Mouse (Mus musculus) forebrain, embryonic 12.5 days (tissue): ENCODE measurements around the gene Usp19. TPM values are rescaled to one million over a fixed set of nuclear protein-coding genes. Genes with fewer than 3 reads are reported as not detected.

ENCODE experiments used
- ATAC-seq: fragments of 200-750 bp; cut with Nextera tagmentation; 2 replicates; pipeline ENCODE4 v1.8.0; 2017; ENCODE audit warnings: moderate TSS enrichment; ENCODE audit not compliant: low FRiP score
- H3K27ac ChIP-seq: fragments of 300-500 bp; sonication (generic); 2 replicates; pipeline ENCODE4 v1.5.1; 2016; ENCODE audit warnings: mild to moderate bottlenecking
- H3K27me3 ChIP-seq: fragments of 300-500 bp; sonication (generic); 2 replicates; pipeline ENCODE4 v1.6.1; 2016; ENCODE audit warnings: mild to moderate bottlenecking
- H3K36me3 ChIP-seq: fragments of 300-500 bp; sonication (generic); replicated peaks from 2 replicates; pipeline ENCODE4 v1.6.1; 2016; ENCODE audit warnings: mild to moderate bottlenecking
- H3K4me1 ChIP-seq: fragments of 300-500 bp; sonication (generic); 2 replicates; pipeline ENCODE4 v1.6.1; 2016
- H3K4me2 ChIP-seq: fragments of 300-500 bp; sonication (generic); 2 replicates; pipeline ENCODE4 v1.6.1; 2016; ENCODE audit warnings: mild to moderate bottlenecking, moderate library complexity
- H3K4me3 ChIP-seq: fragments of 300-500 bp; sonication (generic); replicated peaks from 2 replicates; pipeline ENCODE4 v1.5.1; 2016; ENCODE audit warnings: mild to moderate bottlenecking
- H3K9ac ChIP-seq: fragments of 300-500 bp; sonication (generic); 2 replicates; pipeline ENCODE4 v1.6.1; 2016; ENCODE audit warnings: mild to moderate bottlenecking
- H3K9me3 ChIP-seq: fragments of 300-500 bp; sonication (generic); 2 replicates; pipeline ENCODE4 v1.6.1; 2016
- WGBS: fragments of 180-500 bp; shearing (Covaris S2); methylation state at CpG from one replicate; pipeline ENCODE4 v1.1.7; 2016; 5-methylcytosine and 5-hydroxymethylcytosine counted together
- polyA plus RNA-seq: library from polyadenylated mRNA; unstranded; fragments of >200 nt; fragmentation: Nextera tagmentation; extraction: Ambion mirVana; gene quantifications from 2 replicates; pipeline ENCODE4 v1.2.1, GENCODE M21; 2016

The Usp19 gene
- polyA plus RNA-seq, 1 experiment from 2014 or later, result 103 TPM

DNA sequence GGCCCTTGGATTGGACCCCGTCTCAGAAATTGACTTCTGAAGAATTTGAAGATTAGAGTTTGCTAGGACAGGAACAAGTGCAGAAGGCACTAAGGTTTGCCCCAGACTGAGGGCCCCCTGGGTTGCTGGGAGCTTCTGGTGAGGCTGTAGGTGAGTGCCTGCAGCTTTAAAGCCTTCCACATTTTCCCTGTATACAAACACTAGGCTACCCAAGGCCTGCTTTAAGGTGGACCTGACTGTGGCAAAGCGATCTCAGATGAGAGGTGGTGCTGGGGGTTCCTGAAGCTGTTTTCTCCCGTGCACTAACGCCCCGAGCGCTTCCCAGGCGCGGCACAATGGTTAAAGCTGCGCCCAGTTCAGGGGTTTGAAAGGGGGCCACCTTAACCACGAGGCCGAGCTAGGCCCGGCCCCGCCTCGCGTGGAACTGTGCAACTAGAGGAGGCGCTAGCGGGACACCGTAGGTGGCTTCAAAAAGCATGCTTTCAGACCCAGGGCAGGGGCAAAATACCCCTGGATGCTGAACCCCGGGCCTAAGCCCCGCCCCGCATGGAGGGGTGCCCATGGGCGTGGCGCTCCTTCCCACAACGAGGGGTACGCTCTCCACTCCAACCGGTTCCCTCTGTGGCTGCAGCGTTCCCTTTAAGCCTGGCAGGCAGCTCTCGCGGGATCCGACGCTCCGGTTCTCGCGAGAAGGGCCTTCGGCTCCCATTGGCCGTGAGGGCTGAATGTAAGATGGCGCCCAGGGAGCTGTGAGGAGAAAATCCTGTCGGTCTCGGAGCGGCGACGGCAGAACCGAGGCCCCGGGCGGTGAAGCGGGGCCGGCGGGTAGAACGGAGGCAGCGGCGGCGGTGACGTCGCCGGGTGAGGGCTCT lies 26.2 kb downstream of the Usp19 start, which contains the start of gene Qrich1:
Gene Qrich1 (plus strand): TSS at position 427 of the 872 bp plus-strand sequence.
- WGBS, result under 1% methylated on average over 55 of the region's 55 CpGs

DNA sequence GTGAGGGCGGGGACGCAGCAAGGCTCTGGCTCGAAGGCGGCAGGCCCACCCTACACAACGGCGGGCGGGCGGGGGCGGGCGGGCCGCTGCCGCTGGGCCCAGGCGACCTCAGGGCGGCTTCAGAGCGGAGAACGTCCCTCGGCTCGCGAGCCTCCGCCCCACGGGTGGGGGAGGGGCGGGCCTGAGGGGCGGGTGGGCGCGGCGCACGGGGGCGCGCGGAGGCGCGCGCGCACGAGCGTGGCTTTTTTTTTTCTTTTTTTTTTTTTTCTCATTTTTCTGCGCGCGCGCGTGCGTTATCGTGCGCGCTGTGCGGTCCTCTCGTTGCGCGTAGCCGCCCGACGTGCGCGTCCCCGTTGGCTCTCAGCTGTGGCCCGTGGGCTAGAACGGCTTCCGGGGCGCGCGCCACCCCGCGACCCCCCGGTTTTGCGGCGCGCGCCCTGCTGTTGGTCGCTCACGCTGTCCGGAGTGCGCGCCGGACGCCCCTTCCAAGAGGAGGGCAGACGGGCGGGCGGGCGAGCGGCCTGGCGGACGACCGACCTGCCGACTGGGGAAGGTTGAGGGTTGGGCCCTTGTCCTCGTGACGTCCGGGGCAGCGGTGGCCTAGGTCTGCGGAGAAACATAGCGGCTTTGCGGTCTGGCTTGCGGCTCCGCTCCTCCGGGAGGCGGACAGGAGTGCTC lies 27.0 kb downstream of the Usp19 start:
- Histone ChIP-seq H3K27ac (peak overlapping the region; percentile 100), H3K36me3 (peaks cover 39% of the 10 kb centered on the region), H3K4me1 (peaks cover 35% of the 10 kb centered on the region), H3K27me3 (no peaks in the 10 kb centered on the region), H3K4me3 (peak overlapping the region; percentile 81), H3K4me2 (peak overlapping the region; percentile 76), H3K9me3 (no peaks in the 10 kb centered on the region), H3K9ac (peak overlapping the region; percentile 96)
- WGBS, result under 1% methylated on average over 65 of the region's 95 CpGs
- ATAC-seq, result peak; percentile 84

More for the DNA sequence above, 26.2 kb downstream of the Usp19 start, which contains the start of gene Qrich1:
- peak within 1 kb of the TSS; percentile 76 for H3K4me2 ChIP-seq
- peaks cover 47% of the 10 kb centered on the region for H3K36me3 ChIP-seq
- H3K9ac ChIP-seq, result peak within 1 kb of the TSS; percentile 96
- no peaks in the 10 kb centered on the region for H3K27me3 ChIP-seq
- ATAC-seq, result peak; percentile 96
- peak within 1 kb of the TSS; percentile 100 for H3K27ac ChIP-seq
- H3K9me3 ChIP-seq, result no peaks in the 10 kb centered on the region
- peak within 1 kb of the TSS; percentile 81 for H3K4me3 ChIP-seq
- peaks cover 29% of the 10 kb centered on the region for H3K4me1 ChIP-seq

DNA sequence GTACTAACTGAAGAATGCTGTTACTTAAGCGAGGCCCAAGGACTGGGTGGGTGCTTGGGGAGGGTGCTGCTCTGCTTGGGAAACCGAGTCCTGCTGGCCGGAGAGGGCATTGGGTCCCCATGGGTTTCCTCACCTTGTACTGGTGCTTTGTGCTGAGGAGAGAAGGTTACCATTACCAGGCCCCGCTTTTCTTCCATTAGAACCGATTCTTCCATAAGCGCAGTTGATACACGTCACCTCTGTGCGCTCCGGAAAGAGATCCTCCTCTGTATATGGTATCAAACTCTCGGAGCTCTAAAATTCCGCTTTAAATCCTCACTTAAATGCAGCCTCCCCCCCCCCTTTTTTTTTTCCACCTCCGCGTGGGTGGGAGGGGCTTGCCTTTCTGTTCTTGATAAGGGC lies 27.5 kb downstream of the Usp19 start:
- peak overlapping the region; percentile 96 for H3K9ac ChIP-seq
- H3K4me2 ChIP-seq, result peak overlapping the region; percentile 66
- WGBS, result under 1% methylated on average over 13 of the region's 13 CpGs
- H3K27me3 ChIP-seq, result no peaks in the 10 kb centered on the region
- peak overlapping the region; percentile 81 for H3K4me3 ChIP-seq
- no peaks in the 10 kb centered on the region for H3K9me3 ChIP-seq
- peak overlapping the region; percentile 100 for H3K27ac ChIP-seq
- peaks cover 34% of the 10 kb centered on the region for H3K36me3 ChIP-seq
- H3K4me1 ChIP-seq, result peaks cover 35% of the 10 kb centered on the region
- 0 out of 2 replicates have a peak, but pooled peaks have one; percentile 15 for ATAC-seq

DNA sequence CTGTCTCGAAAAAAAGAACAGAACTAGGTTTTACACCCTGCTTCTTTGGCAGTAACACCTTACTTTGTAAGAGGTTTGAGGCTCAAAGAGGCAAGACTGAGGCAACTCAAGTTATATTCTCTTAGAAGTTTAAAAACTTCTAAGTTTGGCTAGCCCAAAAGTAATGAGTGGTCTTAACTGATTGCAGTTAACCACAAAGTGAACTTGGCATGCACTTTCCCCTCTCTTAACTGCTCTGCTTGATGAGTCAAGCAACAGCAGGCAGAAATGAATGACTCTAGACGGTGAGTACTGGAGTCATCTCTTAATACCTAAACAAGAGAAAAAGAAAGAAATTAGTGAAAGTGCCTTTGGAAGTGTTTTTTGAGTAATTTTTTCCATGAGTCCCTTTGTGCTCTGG lies 31.2 kb downstream of the Usp19 start:
- 59% methylated on average over 2 of the region's 2 CpGs for WGBS
- Histone ChIP-seq H3K4me3 (no peak overlapping the region), H3K4me2 (no peak overlapping the region), H3K9me3 (no peaks in the 10 kb centered on the region), H3K9ac (no peak overlapping the region), H3K27me3 (no peaks in the 10 kb centered on the region), H3K4me1 (peaks cover 27% of the 10 kb centered on the region), H3K36me3 (peaks cover 8% of the 10 kb centered on the region), H3K27ac (peak overlapping the region; percentile 6; the same call in 1 of the 2 replicates)
- ATAC-seq, result no peak

DNA sequence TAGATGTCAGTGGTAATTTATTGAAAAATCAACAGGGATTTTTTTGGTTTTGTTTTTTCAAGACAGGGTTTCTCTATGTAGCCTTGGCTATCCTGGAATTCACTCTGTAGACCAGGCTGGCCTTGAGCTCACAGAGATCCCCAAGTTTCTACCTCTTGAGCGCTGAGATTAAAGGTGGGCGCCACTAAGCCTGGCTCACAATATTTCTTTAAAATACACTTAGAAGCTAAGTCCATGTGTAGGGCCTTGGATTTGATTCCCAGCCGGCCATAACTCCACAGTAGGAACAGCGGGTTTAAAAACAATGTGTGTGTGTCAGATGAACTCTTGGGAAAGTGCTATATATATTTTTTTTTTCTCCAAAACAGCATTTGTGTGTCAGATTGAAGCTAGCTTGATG lies 32.9 kb downstream of the Usp19 start:
- no peak for ATAC-seq
- Histone ChIP-seq H3K27ac (no peak overlapping the region), H3K27me3 (no peaks in the 10 kb centered on the region), H3K9ac (no peak overlapping the region), H3K4me1 (peaks cover 27% of the 10 kb centered on the region), H3K36me3 (peaks cover 8% of the 10 kb centered on the region), H3K4me2 (no peak overlapping the region), H3K9me3 (no peaks in the 10 kb centered on the region), H3K4me3 (no peak overlapping the region)
- WGBS, result 95% methylated on average over 4 of the region's 4 CpGs

DNA sequence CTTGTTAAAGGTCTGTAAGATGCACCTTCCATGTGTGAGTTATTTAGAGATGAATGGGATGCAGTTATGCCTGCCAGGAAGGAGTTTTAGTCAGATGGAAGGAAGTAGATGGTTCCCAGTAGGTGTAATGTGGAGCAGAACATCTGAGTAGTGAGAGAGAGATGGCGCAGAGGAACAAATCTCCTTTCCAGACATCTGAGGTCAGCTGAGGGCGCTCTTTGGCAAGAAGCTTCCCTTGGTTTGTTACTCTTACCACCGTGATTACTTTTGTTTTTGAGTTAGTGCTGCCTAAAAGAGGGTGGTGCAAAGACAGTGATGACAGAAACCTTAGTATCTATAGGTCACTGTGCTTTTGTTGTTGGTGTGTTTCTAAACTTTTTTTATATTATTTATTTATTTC lies 35.0 kb downstream of the Usp19 start:
- WGBS, result 92% methylated on average over 3 of the region's 3 CpGs
- H3K4me3 ChIP-seq, result no peak overlapping the region
- H3K36me3 ChIP-seq, result peaks cover 24% of the 10 kb centered on the region
- ATAC-seq, result no peak
- peaks cover 10% of the 10 kb centered on the region for H3K4me1 ChIP-seq
- H3K27ac ChIP-seq, result no peak overlapping the region
- no peak overlapping the region for H3K9ac ChIP-seq
- no peak overlapping the region for H3K4me2 ChIP-seq
- H3K27me3 ChIP-seq, result no peaks in the 10 kb centered on the region
- no peaks in the 10 kb centered on the region for H3K9me3 ChIP-seq

DNA sequence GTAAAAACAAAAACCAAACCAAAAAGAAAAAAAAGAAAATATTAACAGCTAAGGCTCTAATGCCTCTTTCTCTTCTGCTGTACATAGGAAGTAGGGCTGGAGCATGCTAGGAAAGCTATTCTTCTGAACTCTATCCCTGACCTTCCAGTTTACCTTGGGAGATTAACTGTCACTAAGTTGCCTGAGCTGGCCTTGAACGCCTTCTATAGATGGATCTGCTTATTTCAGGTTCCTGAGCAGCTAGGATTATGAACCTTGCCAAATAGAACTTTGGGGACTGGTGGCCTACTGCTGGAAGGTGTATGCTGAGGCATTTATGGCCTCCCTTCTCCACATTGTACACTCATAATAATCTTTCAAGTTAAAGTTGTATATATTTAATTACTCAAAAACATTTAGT lies 40.6 kb downstream of the Usp19 start:
- H3K27ac ChIP-seq, result no peak overlapping the region
- no peak overlapping the region for H3K4me3 ChIP-seq
- no peaks in the 10 kb centered on the region for H3K4me1 ChIP-seq
- 91% methylated on average over 1 of the region's 1 CpGs for WGBS
- H3K9ac ChIP-seq, result no peak overlapping the region
- ATAC-seq, result no peak
- H3K9me3 ChIP-seq, result no peaks in the 10 kb centered on the region
- H3K27me3 ChIP-seq, result no peaks in the 10 kb centered on the region
- peaks cover 69% of the 10 kb centered on the region for H3K36me3 ChIP-seq
- H3K4me2 ChIP-seq, result no peak overlapping the region

DNA sequence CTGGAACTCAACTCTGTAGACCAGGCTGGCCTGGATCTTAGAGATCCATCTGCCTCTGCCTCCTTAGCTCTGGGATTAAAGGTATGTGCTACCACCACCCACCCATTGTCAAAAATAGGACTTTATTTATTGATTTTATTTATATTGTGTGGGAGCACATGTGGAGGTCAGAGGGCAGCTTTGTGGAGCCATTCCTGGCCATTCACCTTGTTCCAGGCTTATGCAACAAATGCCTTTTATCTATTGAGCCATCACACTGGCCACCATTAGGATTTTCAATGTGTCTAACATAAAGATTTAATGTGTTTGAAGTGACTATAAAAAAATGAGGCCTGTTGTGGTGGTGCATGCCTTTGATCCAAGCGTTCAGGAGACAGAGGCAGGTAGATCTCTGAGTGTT lies 41.1 kb downstream of the Usp19 start:
- Histone ChIP-seq H3K36me3 (peaks cover 74% of the 10 kb centered on the region), H3K27me3 (no peaks in the 10 kb centered on the region), H3K27ac (no peak overlapping the region), H3K9ac (no peak overlapping the region), H3K4me3 (no peak overlapping the region), H3K4me2 (no peak overlapping the region), H3K9me3 (no peaks in the 10 kb centered on the region), H3K4me1 (no peaks in the 10 kb centered on the region)
- WGBS, result 92% methylated on average over 1 of the region's 1 CpGs
- ATAC-seq, result no peak

DNA sequence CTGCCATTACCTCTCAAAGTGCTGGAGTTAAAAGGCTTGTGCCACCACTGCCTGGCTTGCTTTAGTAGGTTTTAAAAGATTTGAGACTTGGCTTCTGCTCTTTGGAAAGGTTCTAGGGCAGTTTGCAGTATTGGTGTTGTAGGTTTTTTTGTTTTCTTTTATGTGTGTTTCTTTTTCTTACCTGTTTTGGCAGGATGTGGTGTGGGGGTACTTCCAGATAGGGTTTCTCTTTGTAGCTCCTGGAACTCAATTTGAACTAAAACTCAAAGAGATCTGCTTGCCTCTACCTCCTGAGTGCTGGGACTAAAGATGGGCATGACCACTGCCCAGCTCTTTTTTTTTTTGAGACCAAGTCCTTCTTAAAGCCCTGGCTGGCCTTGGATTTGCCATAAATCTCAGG lies 50.4 kb downstream of the Usp19 start:
- H3K36me3 ChIP-seq, result peaks cover 89% of the 10 kb centered on the region
- no peak overlapping the region for H3K27ac ChIP-seq
- H3K27me3 ChIP-seq, result no peaks in the 10 kb centered on the region
- no peaks in the 10 kb centered on the region for H3K9me3 ChIP-seq
- H3K4me2 ChIP-seq, result no peak overlapping the region
- H3K9ac ChIP-seq, result no peak overlapping the region
- ATAC-seq, result no peak
- H3K4me1 ChIP-seq, result no peaks in the 10 kb centered on the region
- no peak overlapping the region for H3K4me3 ChIP-seq

DNA sequence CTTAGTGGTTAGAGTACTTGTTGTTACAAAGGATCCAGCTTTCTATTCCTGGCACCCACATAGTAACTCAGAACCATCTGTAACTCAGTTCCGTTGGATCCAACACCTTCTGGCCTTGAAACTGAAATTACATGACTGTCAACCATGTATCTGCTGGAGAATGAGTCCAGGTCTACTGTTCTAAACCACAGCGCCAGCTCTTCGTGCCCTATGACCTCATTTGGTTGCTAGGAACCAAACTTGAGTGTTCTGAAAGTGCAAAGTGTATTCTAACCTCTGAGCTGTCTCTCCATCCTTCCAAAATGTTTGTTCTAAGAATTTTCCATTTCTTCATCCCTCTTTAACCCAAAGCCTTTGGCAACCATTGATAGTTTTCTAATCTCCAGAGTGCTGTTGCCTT lies 55.6 kb downstream of the Usp19 start:
- no peaks in the 10 kb centered on the region for H3K4me1 ChIP-seq
- no peak overlapping the region for H3K9ac ChIP-seq
- H3K27me3 ChIP-seq, result no peaks in the 10 kb centered on the region
- no peak overlapping the region for H3K4me2 ChIP-seq
- no peak overlapping the region for H3K27ac ChIP-seq
- H3K36me3 ChIP-seq, result peaks cover 90% of the 10 kb centered on the region
- no peaks in the 10 kb centered on the region for H3K9me3 ChIP-seq
- 96% methylated on average over 3 of the region's 3 CpGs for WGBS
- no peak for ATAC-seq
- no peak overlapping the region for H3K4me3 ChIP-seq

DNA sequence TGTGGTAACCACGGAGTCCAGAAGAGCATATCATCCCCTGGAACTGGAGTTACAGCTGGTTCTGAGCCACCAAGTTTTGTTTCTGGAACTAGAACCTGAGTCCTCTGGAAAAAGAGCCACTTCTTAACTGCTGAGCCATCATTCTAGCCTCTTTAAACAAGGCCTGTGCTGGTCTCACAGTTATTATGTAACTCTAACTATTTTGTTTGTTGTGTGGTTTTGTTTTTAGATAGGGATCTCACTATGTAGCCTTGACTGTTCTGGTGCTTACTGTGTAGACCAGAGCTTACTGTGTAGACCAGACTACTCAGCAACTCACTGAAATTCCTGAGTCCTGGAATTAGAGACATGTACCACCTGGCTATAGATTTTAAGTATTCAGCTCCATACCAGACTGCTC lies 56.5 kb downstream of the Usp19 start:
- 85% methylated on average over 1 of the region's 1 CpGs for WGBS
- Histone ChIP-seq H3K4me3 (no peak overlapping the region), H3K9me3 (no peaks in the 10 kb centered on the region), H3K9ac (no peak overlapping the region), H3K4me2 (no peak overlapping the region), H3K4me1 (no peaks in the 10 kb centered on the region), H3K27me3 (no peaks in the 10 kb centered on the region), H3K27ac (no peak overlapping the region), H3K36me3 (peaks cover 85% of the 10 kb centered on the region)
- ATAC-seq, result no peak
